Mouse (Mus musculus): ENCODE measurements around the gene Kcnh7.

GRCm38 (mm10) chr2:62651890-62652289 is 532.2 kb downstream of the Kcnh7 start:
- TF ChIP-seq CTCF (IDR thresholded peaks at IDR 0.05; ENCODE audit: low read depth) (no peak), EP300 (IDR thresholded peaks at IDR 0.05; ENCODE audit: low read depth) (no peak)

All from liver, postnatal 0 days (tissue).